Mouse (Mus musculus) heart, embryonic 16.5 days (tissue): ENCODE data around the gene Vps13d. TPM values are rescaled to one million over a fixed set of nuclear protein-coding genes. Genes with fewer than 3 reads are reported as not detected.
A peak's percentile ranks its signal among the peaks of the same experiment; 100 is the strongest.

Experiments
- ATAC-seq: fragments of 200-750 bp; cut with Nextera tagmentation; replicated peaks from 2 replicates; pipeline ENCODE4 v1.8.0; 2017; ENCODE audit warnings: moderate number of reproducible peaks; ENCODE audit not compliant: insufficient read depth, low FRiP score; ENCODE audit errors: extremely low read depth
- H3K27ac ChIP-seq: fragments of 300-500 bp; sonication (generic); 2 replicates; pipeline ENCODE4 v1.5.1; 2014; ENCODE audit warnings: mild to moderate bottlenecking, low read length, control low read depth, moderate library complexity
- H3K27me3 ChIP-seq: fragments of 300-500 bp; sonication (generic); 2 replicates; pipeline ENCODE4 v1.6.1; 2014; ENCODE audit warnings: low read length, mixed read lengths; ENCODE audit not compliant: control insufficient read depth, insufficient read depth
- H3K36me3 ChIP-seq: fragments of 300-500 bp; sonication (generic); 2 replicates; pipeline ENCODE4 v1.6.1; 2014; ENCODE audit not compliant: control insufficient read depth, insufficient read depth
- H3K4me1 ChIP-seq: fragments of 300-500 bp; sonication (generic); 2 replicates; pipeline ENCODE4 v1.6.1; 2014; ENCODE audit warnings: low read length, mixed read lengths; ENCODE audit not compliant: control insufficient read depth, insufficient read depth
- H3K4me2 ChIP-seq: fragments of 300-500 bp; sonication (generic); 2 replicates; pipeline ENCODE4 v1.6.1; 2014; ENCODE audit warnings: low read depth, mild to moderate bottlenecking, control low read depth, low read length
- H3K4me3 ChIP-seq: fragments of 300-500 bp; sonication (generic); 2 replicates; pipeline ENCODE4 v1.5.1; 2014; ENCODE audit warnings: mild to moderate bottlenecking, control low read depth, low read length
- H3K9ac ChIP-seq: fragments of 300-500 bp; sonication (generic); 2 replicates; pipeline ENCODE4 v1.6.1; 2014; ENCODE audit warnings: low read length, control low read depth
- H3K9me3 ChIP-seq: fragments of 300-500 bp; sonication (generic); replicated peaks from 2 replicates; pipeline ENCODE4 v1.6.1; 2016; ENCODE audit warnings: low read length; ENCODE audit not compliant: control insufficient read depth
- WGBS: fragments of 180-500 bp; shearing (Covaris S2); extraction: QIAGEN DNeasy Blood & Tissue Kit; methylation state at CpG from one replicate; pipeline ENCODE4 v1.1.7; 2014; 5-methylcytosine and 5-hydroxymethylcytosine counted together
- polyA plus RNA-seq: library from polyadenylated mRNA; unstranded; fragments of >200 nt; fragmentation: Nextera tagmentation; extraction: Ambion mirVana; gene quantifications from 2 replicates; pipeline ENCODE4 v1.2.1, GENCODE M21; 2015

Vps13d gene
- polyA plus RNA-seq, 1 experiment from 2014 or later, result 9.0 TPM

DNA sequence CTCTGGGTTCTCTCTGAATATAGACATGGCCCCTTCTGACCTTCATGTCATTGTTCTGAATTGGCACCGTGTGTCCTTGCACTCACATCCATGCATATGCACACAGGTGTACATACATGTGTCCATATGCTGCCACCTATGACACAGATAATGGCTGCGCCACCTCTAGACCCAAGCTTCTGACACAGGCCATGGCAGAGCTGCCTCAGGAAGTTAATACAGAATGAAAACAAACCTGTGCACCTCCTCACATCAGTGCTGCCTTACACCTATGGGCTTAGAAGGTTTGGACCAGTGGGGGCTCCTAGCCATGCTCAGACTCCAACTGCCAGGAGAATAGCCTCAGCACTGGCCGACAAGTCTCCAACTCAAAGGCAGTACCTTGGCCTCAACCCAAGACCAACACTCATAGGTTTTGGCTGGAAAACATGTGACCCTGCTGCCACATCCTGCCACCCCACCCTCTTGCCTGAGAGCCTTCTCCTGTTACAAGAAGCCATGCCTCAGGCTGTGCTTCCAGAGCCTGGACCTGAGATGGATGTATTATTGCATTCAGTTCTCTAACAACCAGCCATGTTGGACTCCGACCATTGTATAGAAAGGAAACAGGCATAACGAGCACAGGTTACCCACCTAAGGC is 34.8 kb upstream of the Vps13d start:
- Histone ChIP-seq H3K4me3 (no peak overlapping the region), H3K9me3 (no peaks in the 10 kb centered on the region), H3K4me1 (peaks cover 4% of the 10 kb centered on the region), H3K36me3 (no peaks in the 10 kb centered on the region), H3K4me2 (no peak overlapping the region), H3K27ac (no peak overlapping the region; the same call in 1 of the 2 replicates), H3K27me3 (no peaks in the 10 kb centered on the region), H3K9ac (no peak overlapping the region)
- peak; percentile 23 for ATAC-seq
- 78% methylated on average over 5 of the region's 5 CpGs for WGBS

GRCm38 (mm10) chr4:145229051-145229450 is 34.2 kb upstream of the Vps13d start:
- no peak for ATAC-seq
- Histone ChIP-seq H3K27ac (no peak overlapping the region; the same call in 1 of the 2 replicates), H3K4me3 (no peak overlapping the region), H3K4me2 (no peak overlapping the region), H3K4me1 (peaks cover 4% of the 10 kb centered on the region), H3K9ac (no peak overlapping the region), H3K36me3 (no peaks in the 10 kb centered on the region), H3K27me3 (no peaks in the 10 kb centered on the region), H3K9me3 (no peaks in the 10 kb centered on the region)
- WGBS, result 75% methylated on average over 6 of the region's 6 CpGs

DNA sequence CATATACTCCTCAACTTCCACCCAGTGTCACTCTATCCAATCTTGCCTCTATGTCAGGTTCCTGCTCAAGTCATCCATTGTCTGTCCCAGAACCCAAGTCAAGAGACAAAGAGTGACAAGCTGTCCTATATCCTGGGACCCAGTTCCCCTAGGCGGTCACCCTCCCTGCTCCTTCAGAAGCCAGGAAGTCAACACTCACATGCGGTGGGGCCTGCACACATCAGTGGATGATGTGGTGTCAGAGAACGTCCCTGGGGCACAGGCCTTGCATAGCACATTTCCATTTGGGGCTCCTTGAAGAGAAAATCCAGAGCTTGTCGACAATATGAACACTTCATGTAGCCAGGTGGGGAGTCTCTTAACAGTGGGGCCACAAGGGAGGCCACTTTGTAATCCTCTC is 29.8 kb upstream of the Vps13d start:
- no peaks in the 10 kb centered on the region for H3K36me3 ChIP-seq
- 81% methylated on average over 4 of the region's 4 CpGs for WGBS
- H3K4me2 ChIP-seq, result no peak overlapping the region
- H3K4me3 ChIP-seq, result no peak overlapping the region
- H3K9me3 ChIP-seq, result no peaks in the 10 kb centered on the region
- no peaks in the 10 kb centered on the region for H3K4me1 ChIP-seq
- ATAC-seq, result no peak
- H3K27me3 ChIP-seq, result no peaks in the 10 kb centered on the region
- no peak overlapping the region for H3K27ac ChIP-seq
- no peak overlapping the region for H3K9ac ChIP-seq

- Histone ChIP-seq H3K9ac (no peak overlapping the region), H3K4me3 (no peak overlapping the region), H3K4me1 (no peaks in the 10 kb centered on the region), H3K36me3 (no peaks in the 10 kb centered on the region), H3K9me3 (no peaks in the 10 kb centered on the region), H3K27ac (no peak overlapping the region), H3K4me2 (no peak overlapping the region), H3K27me3 (no peaks in the 10 kb centered on the region)
- peak; percentile 14; the same call in 1 of the 2 replicates for ATAC-seq
- 43% methylated on average over 8 of the region's 8 CpGs for WGBS
Measured at GRCm38 (mm10) chr4:145222064-145222463, 27.3 kb upstream of the Vps13d start.

DNA sequence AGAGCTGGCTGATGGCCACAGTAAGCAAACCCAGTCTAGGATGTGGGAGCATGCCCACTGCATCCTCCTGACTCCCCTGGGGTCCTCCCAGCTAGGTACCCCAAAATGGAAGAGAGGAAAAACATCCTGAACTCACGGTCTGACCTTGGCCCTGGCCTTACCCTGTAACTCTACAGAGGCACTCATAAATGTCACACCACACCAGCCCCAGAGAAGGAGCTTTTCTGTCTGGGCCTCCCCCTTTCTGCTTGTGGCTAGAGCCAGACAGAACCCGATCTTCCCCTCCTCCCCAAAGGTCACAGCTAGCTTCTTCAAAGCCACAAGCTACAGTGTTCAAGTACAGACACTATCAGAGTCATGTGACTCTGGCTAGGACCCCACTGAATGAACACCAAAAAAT is 26.6 kb upstream of the Vps13d start:
- no peak overlapping the region for H3K27ac ChIP-seq
- no peak overlapping the region for H3K9ac ChIP-seq
- H3K9me3 ChIP-seq, result no peaks in the 10 kb centered on the region
- H3K4me1 ChIP-seq, result no peaks in the 10 kb centered on the region
- no peaks in the 10 kb centered on the region for H3K27me3 ChIP-seq
- H3K4me3 ChIP-seq, result no peak overlapping the region
- no peak for ATAC-seq
- H3K4me2 ChIP-seq, result no peak overlapping the region
- H3K36me3 ChIP-seq, result no peaks in the 10 kb centered on the region
- WGBS, result 52% methylated on average over 2 of the region's 2 CpGs

GRCm38 (mm10) chr4:145220001-145220400 is 25.2 kb upstream of the Vps13d start:
- ATAC-seq, result no peak
- H3K27ac ChIP-seq, result no peak overlapping the region
- WGBS, result 79% methylated on average over 1 of the region's 1 CpGs
- no peaks in the 10 kb centered on the region for H3K27me3 ChIP-seq
- no peaks in the 10 kb centered on the region for H3K4me1 ChIP-seq
- no peaks in the 10 kb centered on the region for H3K9me3 ChIP-seq
- H3K36me3 ChIP-seq, result no peaks in the 10 kb centered on the region
- no peak overlapping the region for H3K9ac ChIP-seq
- H3K4me2 ChIP-seq, result no peak overlapping the region
- no peak overlapping the region for H3K4me3 ChIP-seq

- Histone ChIP-seq H3K4me1 (0 out of 2 replicates have a peak, but pooled peaks cover 4% of the 10 kb centered on the region), H3K4me3 (no peak overlapping the region), H3K9ac (no peak overlapping the region), H3K36me3 (no peaks in the 10 kb centered on the region), H3K27me3 (no peaks in the 10 kb centered on the region), H3K27ac (no peak overlapping the region), H3K9me3 (no peaks in the 10 kb centered on the region), H3K4me2 (no peak overlapping the region)
- no peak for ATAC-seq
- WGBS, result 57% methylated on average over 15 of the region's 15 CpGs
Measured at GRCm38 (mm10) chr4:145219240-145219985, 24.6 kb upstream of the Vps13d start.

- no peak for ATAC-seq
- H3K27ac ChIP-seq, result no peak overlapping the region
- H3K36me3 ChIP-seq, result no peaks in the 10 kb centered on the region
- H3K9ac ChIP-seq, result no peak overlapping the region
- H3K27me3 ChIP-seq, result no peaks in the 10 kb centered on the region
- no peak overlapping the region for H3K4me2 ChIP-seq
- 76% methylated on average over 5 of the region's 5 CpGs for WGBS
- H3K4me1 ChIP-seq, result 0 out of 2 replicates have a peak, but pooled peaks cover 4% of the 10 kb centered on the region
- H3K4me3 ChIP-seq, result no peak overlapping the region
- no peaks in the 10 kb centered on the region for H3K9me3 ChIP-seq
Measured at GRCm38 (mm10) chr4:145217837-145218236, 23.0 kb upstream of the Vps13d start.

GRCm38 (mm10) chr4:145217046-145217445 is 22.2 kb upstream of the Vps13d start:
- Histone ChIP-seq H3K27me3 (no peaks in the 10 kb centered on the region), H3K9me3 (no peaks in the 10 kb centered on the region), H3K9ac (no peak overlapping the region), H3K4me3 (no peak overlapping the region), H3K27ac (no peak overlapping the region), H3K4me1 (peaks cover 4% of the 10 kb centered on the region; the same call in 1 of the 2 replicates), H3K36me3 (no peaks in the 10 kb centered on the region), H3K4me2 (no peak overlapping the region)
- no peak for ATAC-seq
- 78% methylated on average over 6 of the region's 6 CpGs for WGBS
